Mouse (Mus musculus) heart, adult 2 months (tissue): ENCODE results near the gene Sycp3. TPM values are rescaled to one million over a fixed set of nuclear protein-coding genes. Genes with fewer than 3 reads are reported as not detected.
A peak's percentile ranks its signal among the peaks of the same experiment; 100 is the strongest.

ENCODE experiments used
- DNase-seq, 2 experiments: peaks; one replicate each; pipeline ENCODE4 v3.0.0; 2021
- H3K27ac ChIP-seq: fragments of 200-600 bp; 2 replicates; pipeline ENCODE4 v1.8.1; 2022
- H3K27me3 ChIP-seq: fragments of 200-500 bp; 2 replicates; pipeline ENCODE4 v1.6.1; 2012; ENCODE audit warnings: mild to moderate bottlenecking, low read length, inconsistent platforms, mixed read lengths; ENCODE audit not compliant: control insufficient read depth, insufficient read depth
- H3K36me3 ChIP-seq: fragments of 200-500 bp; 2 replicates; pipeline ENCODE4 v1.6.1; 2012; ENCODE audit warnings: low read length, inconsistent platforms; ENCODE audit not compliant: control insufficient read depth, insufficient read depth
- H3K4me1 ChIP-seq: fragments of 200-500 bp; 2 replicates; pipeline ENCODE4 v1.6.1; 2011; ENCODE audit warnings: low read length; ENCODE audit not compliant: control insufficient read depth, insufficient read depth
- H3K4me3 ChIP-seq: fragments of 200-600 bp; 2 replicates; pipeline ENCODE4 v1.8.1; 2022
- H3K79me2 ChIP-seq: fragments of 200-500 bp; replicated peaks from 2 replicates; pipeline ENCODE4 v1.6.1; 2012; ENCODE audit warnings: mild to moderate bottlenecking, inconsistent platforms, low read length, moderate library complexity, mixed read lengths; ENCODE audit not compliant: control insufficient read depth, insufficient read depth
- H3K9ac ChIP-seq: fragments of 200-500 bp; 2 replicates; pipeline ENCODE4 v1.6.1; 2012; ENCODE audit warnings: low read depth, mild to moderate bottlenecking, control low read depth, inconsistent platforms, low read length, mixed read lengths
- CTCF ChIP-seq: fragments of 200-600 bp; IDR thresholded peaks from 2 replicates; pipeline ENCODE4 v1.8.1; 2022; ENCODE audit warnings: antibody characterized with exemption, mild to moderate bottlenecking, moderate library complexity
- EP300 ChIP-seq: fragments of 200-500 bp; IDR thresholded peaks from 2 replicates; pipeline ENCODE4 v1.6.1; 2011; ENCODE audit warnings: low read depth, low read length, control low read depth; ENCODE audit not compliant: insufficient read depth
- POLR2A ChIP-seq: fragments of 200-500 bp; IDR thresholded peaks from 2 replicates; pipeline ENCODE4 v1.6.1; 2011; ENCODE audit warnings: mild to moderate bottlenecking, low read depth, low read length, control low read depth; ENCODE audit not compliant: insufficient read depth
- WGBS: fragments of 180-500 bp; shearing (Covaris S2); methylation state at CpG from one replicate; pipeline ENCODE4 v1.1.7; 2018; 5-methylcytosine and 5-hydroxymethylcytosine counted together
- intact Hi-C: fragments of 180-260 bp; cut with DNase I; formaldehyde crosslinking; loops from one replicate; pipeline ENCODE4 v1.15.1; 2025
- long read RNA-seq: library from polyadenylated mRNA; stranded (forward); transcript quantifications from one replicate; pipeline ENCODE4 v2.0.0, GENCODE M21; 2021
- polyA plus RNA-seq: library from polyadenylated mRNA; depleted of rRNA; stranded (reverse); fragments of >200 nt; gene quantifications from 2 replicates; pipeline ENCODE4 v1.2.3, GENCODE M21; 2012; rRNA removed
- total RNA-seq, 2 experiments: library from RNA; stranded (reverse); gene quantifications; 2 replicates each; pipeline ENCODE4 v1.2.3; 2021

The Sycp3 gene
- total RNA-seq (not detected), polyA plus RNA-seq (not detected in 2 replicates)
- long read RNA-seq = 0 reads

GRCm38 (mm10) chr10:88459502-88459992 lies at the start of gene Sycp3:
Gene Sycp3 (plus strand): TSS chr10:88459569.
- WGBS = 79% methylated on average over 33 of the region's 33 CpGs
- Histone ChIP-seq H3K4me3 (no peak within 1 kb of the TSS), H3K79me2 (no peaks in the 10 kb centered on the region), H3K27ac (no peak within 1 kb of the TSS), H3K9ac (no peak within 1 kb of the TSS), H3K4me1 (no peaks in the 10 kb centered on the region), H3K27me3 (no peaks in the 10 kb centered on the region), H3K36me3 (no peaks in the 10 kb centered on the region)
- no peak for DNase-seq
- intact Hi-C loops = loop anchor here (10.0 kb wide), 1 partner anchor 205 kb away; no protein-coding TSS in a partner anchor
- TF ChIP-seq CTCF (no peak), POLR2A (no peak), EP300 (no peak)

DNA sequence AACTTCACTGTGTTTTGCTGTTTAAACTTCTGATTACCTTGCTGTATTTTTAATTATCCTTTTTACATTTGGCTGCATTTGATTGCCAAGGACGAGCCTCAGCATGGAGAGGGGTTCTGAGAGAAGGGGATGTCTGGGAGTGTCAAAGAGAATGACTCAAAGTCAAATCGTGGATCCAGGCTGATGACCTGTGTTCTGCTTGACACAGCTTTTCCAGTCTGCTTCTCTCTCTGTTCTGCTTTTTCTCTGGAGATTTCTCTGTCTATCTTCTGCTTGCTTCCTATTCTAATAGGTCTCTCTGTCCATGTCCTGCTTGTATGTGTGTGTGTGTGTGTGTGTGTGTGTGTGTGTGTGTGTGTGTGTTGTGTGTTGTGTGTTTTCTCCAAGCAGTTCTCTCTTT lies 49.6 kb upstream of the Sycp3 start:
- peaks cover 3% of the 10 kb centered on the region; the same call in 1 of the 2 replicates for H3K36me3 ChIP-seq
- WGBS = 41% methylated on average over 2 of the region's 2 CpGs

DNA sequence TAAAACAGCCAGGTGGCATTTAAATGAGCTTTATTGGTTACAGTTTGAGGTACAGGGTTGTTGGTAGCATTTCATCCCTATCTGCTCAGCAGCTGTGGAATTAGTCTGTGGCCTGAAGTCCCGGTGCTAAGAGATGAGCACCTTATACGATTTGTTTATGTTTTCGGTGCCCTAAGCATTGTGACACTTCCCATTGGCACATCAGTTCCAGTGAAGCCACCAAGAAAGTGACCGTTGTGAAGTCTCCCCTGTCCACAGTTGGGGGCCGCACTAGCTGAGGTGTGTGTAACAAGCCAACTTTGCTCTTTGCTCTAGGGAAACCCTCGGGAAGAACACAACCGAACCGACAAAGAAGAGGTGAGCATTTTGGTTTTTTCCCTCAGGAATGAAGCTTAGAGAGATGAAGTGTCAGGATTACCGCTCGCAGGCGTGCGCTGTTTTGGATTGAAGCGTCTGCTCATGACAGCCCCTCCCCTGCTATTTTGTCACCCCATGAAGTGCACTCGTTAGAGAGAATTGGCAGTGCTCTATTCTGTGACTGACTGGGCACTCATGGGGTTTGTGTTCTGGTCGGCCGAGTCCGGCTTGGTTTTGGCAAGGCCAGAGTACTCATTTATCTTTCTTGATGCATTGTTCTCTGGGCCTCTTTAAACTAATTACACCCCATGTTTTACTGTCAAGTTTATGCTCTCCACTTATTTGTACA lies 46.9 kb upstream of the Sycp3 start:
- intact Hi-C loops = no loop called here
- no peak overlapping the region for H3K9ac ChIP-seq
- H3K27ac ChIP-seq = peak overlapping the region; percentile 56
- no peaks in the 10 kb centered on the region for H3K79me2 ChIP-seq
- peak in 1 of 2 experiments; percentile 36 for DNase-seq
- 70% methylated on average over 17 of the region's 17 CpGs for WGBS
- peaks cover 3% of the 10 kb centered on the region; the same call in 1 of the 2 replicates for H3K4me1 ChIP-seq
- no peaks in the 10 kb centered on the region for H3K36me3 ChIP-seq
- H3K4me3 ChIP-seq = no peak overlapping the region
- no peaks in the 10 kb centered on the region for H3K27me3 ChIP-seq
- TF ChIP-seq EP300 (0 out of 2 replicates have a peak, but pooled peaks have one; percentile 38), POLR2A (no peak)

More for the DNA sequence above, 49.6 kb upstream of the Sycp3 start:
- no peak for TF ChIP-seq EP300
- no peak for TF ChIP-seq POLR2A
- no peak for TF ChIP-seq CTCF
- Histone ChIP-seq H3K27me3 (no peaks in the 10 kb centered on the region), H3K27ac (peak overlapping the region; percentile 26; the same call in 1 of the 2 replicates), H3K4me1 (peaks cover 9% of the 10 kb centered on the region), H3K9ac (no peak overlapping the region), H3K4me3 (no peak overlapping the region), H3K79me2 (no peaks in the 10 kb centered on the region)
- DNase-seq = no peak
- intact Hi-C loops = no loop called here

GRCm38 (mm10) chr10:88417686-88418085 lies 41.7 kb upstream of the Sycp3 start:
- H3K79me2 ChIP-seq = no peaks in the 10 kb centered on the region
- no peak for TF ChIP-seq EP300
- no peak for TF ChIP-seq CTCF
- TF ChIP-seq POLR2A = no peak
- no peak overlapping the region for H3K4me3 ChIP-seq
- no peaks in the 10 kb centered on the region for H3K36me3 ChIP-seq
- DNase-seq = no peak
- intact Hi-C loops = no loop called here
- no peaks in the 10 kb centered on the region for H3K27me3 ChIP-seq
- no peak overlapping the region for H3K9ac ChIP-seq
- no peak overlapping the region for H3K27ac ChIP-seq
- H3K4me1 ChIP-seq = peaks cover 1% of the 10 kb centered on the region
- 87% methylated on average over 5 of the region's 5 CpGs for WGBS

GRCm38 (mm10) chr10:88420141-88420541 lies 39.2 kb upstream of the Sycp3 start:
- no peak for DNase-seq
- 70% methylated on average over 11 of the region's 11 CpGs for WGBS

More at GRCm38 (mm10) chr10:88420141-88420541, 39.2 kb upstream of the Sycp3 start:
- H3K27me3 ChIP-seq = no peaks in the 10 kb centered on the region
- peak overlapping the region; percentile 28; the same call in 1 of the 2 replicates for H3K27ac ChIP-seq
- peaks cover 1% of the 10 kb centered on the region for H3K4me1 ChIP-seq
- intact Hi-C loops = no loop called here
- no peaks in the 10 kb centered on the region for H3K79me2 ChIP-seq
- H3K9ac ChIP-seq = no peak overlapping the region
- no peak for TF ChIP-seq POLR2A
- TF ChIP-seq CTCF = no peak
- no peak for TF ChIP-seq EP300
- H3K4me3 ChIP-seq = no peak overlapping the region
- H3K36me3 ChIP-seq = no peaks in the 10 kb centered on the region
